Mouse (Mus musculus) heart, adult 18-20 months (tissue): ENCODE data around the gene Prph2. TPM values are rescaled to one million over a fixed set of nuclear protein-coding genes. Genes with fewer than 3 reads are reported as not detected.

ENCODE experiments used
- DNase-seq, 2 experiments: peaks; one replicate each; pipeline ENCODE4 v3.0.0; 2021 to 2022; ENCODE audit warnings: mixed read lengths in 1 of 2
- total RNA-seq, 2 experiments: library from RNA; stranded (reverse); gene quantifications; 2 replicates each; pipeline ENCODE4 v1.2.3; 2021

The Prph2 gene
- total RNA-seq, 2 experiments from 2014 or later = not detected

- DNase-seq = no peak
Measured at GRCm38 (mm10) chr17:46963186-46963585, 52.9 kb downstream of the Prph2 start.

- no peak for DNase-seq
Measured at GRCm38 (mm10) chr17:46966892-46967291, 56.6 kb downstream of the Prph2 start.

- DNase-seq = no peak
Measured at GRCm38 (mm10) chr17:46972603-46973002, 62.3 kb downstream of the Prph2 start.

Other genes with a start within 250 kb of the Prph2 start
- 10 to 100 TPM; 13.4 to 14.2 TPM for gene Rrp36, start 236.1 kb upstream of the Prph2 start, total RNA-seq
- 10 to 100 TPM; 52.0 to 52.2 TPM for gene Mea1, start 231.7 kb upstream of the Prph2 start, total RNA-seq
- gene Klhdc3, start 229.5 kb upstream of the Prph2 start, total RNA-seq = 10 to 100 TPM; 53.5 to 60.2 TPM
- gene Ppp2r5d, start 205.3 kb upstream of the Prph2 start, total RNA-seq = 10 to 100 TPM; 29.0 to 30.0 TPM
- gene Pex6, start 199.0 kb upstream of the Prph2 start, total RNA-seq = 10 to 100 TPM; 36.1 to 39.2 TPM
- gene Gnmt, start 181.3 kb upstream of the Prph2 start, total RNA-seq = 1 to 10 TPM; 3.7 to 4.1 TPM
- 10 to 100 TPM; 16.5 to 18.2 TPM for gene Cnpy3, start 158.2 kb upstream of the Prph2 start, total RNA-seq
- not detected for gene Ptcra, start 146.7 kb upstream of the Prph2 start, total RNA-seq
- gene 2310039H08Rik, start 137.8 kb upstream of the Prph2 start, total RNA-seq = 10 to 100 TPM; 24.4 to 29.4 TPM
- gene Rpl7l1, start 127.8 kb upstream of the Prph2 start, total RNA-seq = 10 to 100 TPM; 59.8 to 61.8 TPM
- gene Bicral, start 52.0 kb upstream of the Prph2 start, total RNA-seq = 10 to 100 TPM in 1 of 2 experiments, 1 to 10 TPM in 1; 7.5 to 13.0 TPM
- gene Tbcc, start 19.8 kb upstream of the Prph2 start, total RNA-seq = 10 to 100 TPM; 16.0 to 16.6 TPM
- 10 to 100 TPM; 68.8 to 77.6 TPM for gene Ubr2, start 100.1 kb downstream of the Prph2 start, total RNA-seq